21 mouse cellular contexts compared by ENCODE assay signal in the genomic region with DNA sequence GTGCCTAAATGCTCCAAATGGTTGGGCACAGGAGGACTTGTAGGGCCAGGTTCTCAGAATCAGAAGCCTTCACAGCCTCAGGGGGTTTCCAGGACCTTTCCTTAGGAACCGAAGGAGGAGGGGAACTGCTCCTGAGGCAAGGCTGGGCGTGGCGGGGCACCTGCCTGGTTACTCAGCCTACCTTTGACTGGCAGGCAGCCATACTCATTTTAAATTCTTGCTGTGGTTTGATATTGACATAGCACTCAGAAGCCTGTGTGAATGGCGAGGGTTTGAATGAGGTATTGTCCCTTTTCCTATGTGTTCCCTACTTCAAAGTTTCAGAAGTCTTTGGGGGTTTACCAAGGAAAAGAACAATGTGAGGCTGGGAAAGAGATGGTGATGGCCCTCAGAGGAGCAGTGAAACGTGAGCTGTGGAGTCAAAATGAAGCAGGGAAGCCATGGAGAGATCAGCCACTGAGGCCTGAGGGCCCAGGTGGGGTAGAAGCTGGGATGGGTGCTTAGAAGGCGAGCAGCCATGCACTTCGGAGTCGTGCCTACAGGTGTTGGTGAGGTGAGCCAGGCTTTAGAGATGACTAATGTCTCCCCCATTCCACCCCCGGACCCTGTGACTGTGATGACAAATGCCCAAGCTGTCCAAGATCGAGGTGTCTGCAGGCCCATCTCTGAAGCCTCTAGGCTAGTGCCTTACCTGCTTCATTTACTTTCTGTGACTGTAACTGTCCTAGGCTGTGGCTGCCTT. TPM values are rescaled to one million over a fixed set of nuclear protein-coding genes. Genes with fewer than 3 reads are reported as not detected.
DNase-seq lines count a peak whose midpoint lies in the region; ATAC-seq lines count a peak whose summit lies in the region.
"Had no signal": no experiment of that assay in that cellular context is flagged by ENCODE, and none has a peak within 500 bp of the region (broad histone marks: within the 10 kb centered on the region; RNA-seq: fewer than 3 reads in every experiment).

No protein-coding gene starts in this region.

- H3K4me1 ChIP-seq in kidney, embryonic 14.5 days (ENCODE audit: control insufficient read depth, insufficient read depth, low read length) = no peaks in the 10 kb centered on the region
- H3K4me1 ChIP-seq in midbrain, embryonic 13.5 days (replicated peaks) = no peaks in the 10 kb centered on the region

- H3K27ac ChIP-seq in kidney, embryonic 14.5 days (ENCODE audit: low read depth, low read length) = no peak overlapping the region
- H3K27ac ChIP-seq in midbrain, embryonic 13.5 days = no peak overlapping the region
- H3K27ac ChIP-seq: embryonic facial prominence, embryonic 12.5 days; hindbrain, embryonic 14.5 days; intestine, embryonic 15.5 days; liver, embryonic 14.5 days had no signal

- H3K27me3 ChIP-seq in kidney, embryonic 14.5 days (ENCODE audit: control insufficient read depth, insufficient read depth, low read length) = no peaks in the 10 kb centered on the region
- H3K27me3 ChIP-seq in midbrain, embryonic 13.5 days = no peaks in the 10 kb centered on the region
- H3K27me3 ChIP-seq: embryonic facial prominence, embryonic 12.5 days; intestine, embryonic 15.5 days had no signal

- H3K4me2 ChIP-seq in kidney, embryonic 14.5 days (replicated peaks; ENCODE audit: low read depth, low read length) = no peak overlapping the region
- no peak overlapping the region for H3K4me2 ChIP-seq in midbrain, embryonic 13.5 days (replicated peaks)
- H3K4me2 ChIP-seq: embryonic facial prominence, embryonic 12.5 days; heart, embryonic 12.5 days; hindbrain, embryonic 14.5 days; intestine, embryonic 15.5 days had no signal

- no peak overlapping the region for H3K9ac ChIP-seq in kidney, embryonic 14.5 days (ENCODE audit: low read depth, low read length)
- H3K9ac ChIP-seq in midbrain, embryonic 13.5 days (replicated peaks) = no peak overlapping the region
- H3K9ac ChIP-seq: embryonic facial prominence, embryonic 12.5 days; heart, embryonic 12.5 days; hindbrain, embryonic 14.5 days; intestine, embryonic 15.5 days; liver, embryonic 14.5 days had no signal

- no peaks in the 10 kb centered on the region for H3K9me3 ChIP-seq in kidney, embryonic 14.5 days (ENCODE audit: control insufficient read depth, low read length)
- no peaks in the 10 kb centered on the region for H3K9me3 ChIP-seq in midbrain, embryonic 13.5 days
- H3K9me3 ChIP-seq: embryonic facial prominence, embryonic 12.5 days; heart, embryonic 12.5 days; intestine, embryonic 15.5 days had no signal

- ATAC-seq in kidney, embryonic 14.5 days (ENCODE audit: low FRiP score, low TSS enrichment) = no peak
- ATAC-seq in midbrain, embryonic 13.5 days = no peak
- ATAC-seq: intestine, embryonic 15.5 days had no signal

- peak; percentile 11 for DNase-seq in kidney, adult 18-20 months
- peak; percentile 35 for DNase-seq in brain, adult 2 months (ENCODE audit: low read depth, low spot score)
- DNase-seq in lung, adult 18-20 months = peak; percentile 74 to 88
- DNase-seq in lung, postnatal 25 days (ENCODE audit: low spot score) = peak; percentile 82
- no peak for DNase-seq in layer of hippocampus, adult 11-12 months (ENCODE audit: low spot score)
- DNase-seq: adrenal gland, postnatal 10 days; B cell, adult 2 months; cerebellum, adult 2 months; gastrocnemius, postnatal 36 days; right cerebral cortex, adult 18-20 months had no signal

- no peaks in the 10 kb centered on the region for H3K36me3 ChIP-seq in kidney, embryonic 14.5 days (ENCODE audit: control insufficient read depth, insufficient read depth, low read length)
- H3K36me3 ChIP-seq in midbrain, embryonic 13.5 days = no peaks in the 10 kb centered on the region
- H3K36me3 ChIP-seq: embryonic facial prominence, embryonic 12.5 days; heart, embryonic 12.5 days; intestine, embryonic 15.5 days had no signal

- no peak overlapping the region for H3K4me3 ChIP-seq in kidney, embryonic 14.5 days (ENCODE audit: low read length)
- no peak overlapping the region for H3K4me3 ChIP-seq in midbrain, embryonic 13.5 days (replicated peaks)
- H3K4me3 ChIP-seq: embryonic facial prominence, embryonic 12.5 days; heart, embryonic 12.5 days; intestine, embryonic 15.5 days had no signal

- WGBS in kidney, embryonic 14.5 days = 64% methylated on average over 10 of the region's 10 CpGs
- 70% methylated on average over 10 of the region's 10 CpGs for WGBS in midbrain, embryonic 13.5 days

RNA-seq across cellular contexts. Expression of gene Agxt, which starts 4.6 kb away (rescaled TPM):
- not detected in 2 replicates for polyA plus RNA-seq in kidney, embryonic 14.5 days (2014; fragmentation: Nextera tagmentation; extraction: Ambion mirVana)
- not detected in 2 replicates for polyA plus RNA-seq in midbrain, embryonic 13.5 days (2015; fragmentation: Nextera tagmentation; extraction: Ambion mirVana)
- polyA plus RNA-seq: cerebellum, adult 2 months; embryonic facial prominence, embryonic 12.5 days; heart, embryonic 12.5 days; hindbrain, embryonic 14.5 days; limb, embryonic 11.5 days; midbrain, postnatal 0 days; neural tube, embryonic 11.5 days; testis, adult 2 months had no signal

RNA-seq across cellular contexts. Expression of gene Kif1a, which starts 28.7 kb away (rescaled TPM):
- polyA plus RNA-seq in kidney, embryonic 14.5 days (2014; fragmentation: Nextera tagmentation; extraction: Ambion mirVana) = 3.2 and 6.9 TPM in 2 replicates
- 272 and 327 TPM in 2 replicates for polyA plus RNA-seq in midbrain, embryonic 13.5 days (2015; fragmentation: Nextera tagmentation; extraction: Ambion mirVana)

RNA-seq across cellular contexts. Expression of gene 2310007B03Rik, which starts 30.3 kb away (rescaled TPM):
- polyA plus RNA-seq in kidney, embryonic 14.5 days (2014; fragmentation: Nextera tagmentation; extraction: Ambion mirVana) = 0.42 and 0.49 TPM in 2 replicates
- polyA plus RNA-seq in midbrain, embryonic 13.5 days (2015; fragmentation: Nextera tagmentation; extraction: Ambion mirVana) = not detected in 2 replicates
- polyA plus RNA-seq: cerebellum, adult 2 months; heart, embryonic 12.5 days; testis, adult 2 months had no signal

RNA-seq across cellular contexts. Expression of gene Crocc2, which starts 38.1 kb away (rescaled TPM):
- polyA plus RNA-seq in kidney, embryonic 14.5 days (2014; fragmentation: Nextera tagmentation; extraction: Ambion mirVana) = 0.14 and 0.20 TPM in 2 replicates
- 0.12 and 0.24 TPM in 2 replicates for polyA plus RNA-seq in midbrain, embryonic 13.5 days (2015; fragmentation: Nextera tagmentation; extraction: Ambion mirVana)

Comparison
In these comparisons a context has a peak if more than half of its experiments do, and no peak if none do; other contexts are left out.
1. RNA of gene Kif1a, which starts 28.7 kb away (polyA plus RNA-seq): 272 to 327 TPM in midbrain, embryonic 13.5 days; 3.2 to 6.9 TPM in kidney, embryonic 14.5 days; every median in the first group is over 10 times any median in the second.